Mouse (Mus musculus): Measurements from ENCODE around the gene 1700007K13Rik.

Gene 1700007K13Rik

GRCm38 (mm10) chr2:28469461-28469860, 3.3 kb upstream of the 1700007K13Rik start:
- no peak for DNase-seq (ENCODE audit: low spot score)

GRCm38 (mm10) chr2:28468486-28469225, 2.5 kb upstream of the 1700007K13Rik start:
- peak; percentile 9 for DNase-seq (ENCODE audit: low spot score)

GRCm38 (mm10) chr2:28467860-28468485, 1.8 kb upstream of the 1700007K13Rik start, which contains the start of gene Mrps2:
Mrps2 (plus strand) TSS chr2:28468066.
- DNase-seq (ENCODE audit: low spot score) = peak; percentile 68

- DNase-seq (ENCODE audit: low spot score) = no peak
These were observed 1.2 kb downstream of the 1700007K13Rik start for GRCm38 (mm10) chr2:28464919-28465318.

DNA sequence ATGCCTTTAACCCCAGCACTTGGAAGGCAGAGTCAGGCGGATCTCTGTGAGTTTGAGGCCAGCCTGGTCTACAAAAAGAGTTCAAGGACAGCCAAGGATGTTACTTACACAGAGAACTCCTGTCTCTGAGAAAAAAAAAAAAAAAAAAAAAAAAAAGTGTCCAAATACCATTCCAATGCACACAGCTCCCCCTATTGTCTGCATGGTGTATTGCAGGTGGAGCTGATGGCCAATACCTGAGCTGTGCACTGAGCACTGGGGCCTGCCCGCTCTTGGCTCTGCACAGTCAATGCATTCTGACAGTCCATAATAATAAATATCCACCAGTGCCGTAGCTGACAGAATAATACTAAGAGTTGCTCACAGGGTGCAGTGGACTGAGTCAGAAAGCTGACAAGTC, 2.2 kb downstream of the 1700007K13Rik start:
- peak; percentile 65 for DNase-seq (ENCODE audit: low spot score)

- no peak for DNase-seq (ENCODE audit: low spot score)
These were observed 9.5 kb downstream of the 1700007K13Rik start for GRCm38 (mm10) chr2:28456616-28457015.

DNA sequence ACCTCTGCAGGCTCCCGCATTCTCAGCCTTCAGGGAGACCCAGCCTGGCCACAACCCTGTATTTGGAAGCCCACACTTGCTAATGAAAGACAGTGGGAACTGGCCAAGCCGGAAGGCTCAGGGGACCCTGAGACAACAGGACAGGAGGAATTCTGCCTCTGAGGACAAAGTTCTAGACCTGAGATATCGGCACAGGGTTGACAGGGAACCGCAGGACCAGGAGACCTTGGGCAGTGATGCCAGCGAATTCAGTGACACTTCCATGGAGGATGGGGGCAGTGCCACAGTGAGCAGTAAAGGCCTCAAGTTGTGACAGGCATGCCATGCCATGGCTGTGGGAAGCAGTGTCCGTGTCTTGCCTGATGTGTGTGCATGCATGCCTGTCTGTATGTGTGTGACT, 12.6 kb downstream of the 1700007K13Rik start:
- no peak for DNase-seq (ENCODE audit: low spot score)

DNA sequence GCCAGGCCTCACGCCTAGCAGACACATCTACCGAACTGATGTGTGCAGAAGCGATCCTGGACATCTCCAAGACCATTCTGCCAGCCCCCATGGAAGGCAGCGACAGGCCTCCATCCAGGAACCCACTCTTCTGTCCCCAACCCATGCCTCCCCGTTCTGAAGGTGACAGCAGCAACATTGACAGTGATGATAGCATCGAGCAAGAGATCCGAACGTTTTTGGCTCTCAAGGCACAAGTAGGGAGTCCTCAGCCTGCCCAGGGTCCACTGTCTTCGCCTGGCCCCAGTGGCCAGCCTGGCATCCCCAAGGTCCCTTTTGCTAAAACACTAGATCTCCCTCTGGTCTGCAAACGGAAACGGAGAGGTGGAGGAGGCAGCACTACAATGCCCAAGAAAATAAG, 14.5 kb downstream of the 1700007K13Rik start:
- no peak for DNase-seq (ENCODE audit: low spot score)

DNA sequence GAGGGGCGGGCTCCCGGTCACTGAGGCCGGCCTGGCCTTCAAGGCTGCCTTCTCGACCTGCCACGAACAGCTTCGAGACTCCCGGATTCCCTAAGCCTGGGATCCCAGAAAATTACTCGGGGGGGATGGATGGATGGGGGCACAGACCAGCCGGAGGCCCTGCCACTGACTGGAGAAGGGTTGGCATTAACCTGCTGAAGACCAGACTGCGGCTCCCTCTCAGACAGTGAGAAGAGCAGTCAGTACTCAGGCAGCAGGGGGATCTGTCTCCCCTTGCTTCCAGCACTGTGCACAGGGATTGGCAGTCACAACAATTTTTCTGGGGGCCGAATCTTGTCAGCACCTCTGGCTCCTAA, 18.8 kb downstream of the 1700007K13Rik start:
- DNase-seq (ENCODE audit: low spot score) = no peak

DNA sequence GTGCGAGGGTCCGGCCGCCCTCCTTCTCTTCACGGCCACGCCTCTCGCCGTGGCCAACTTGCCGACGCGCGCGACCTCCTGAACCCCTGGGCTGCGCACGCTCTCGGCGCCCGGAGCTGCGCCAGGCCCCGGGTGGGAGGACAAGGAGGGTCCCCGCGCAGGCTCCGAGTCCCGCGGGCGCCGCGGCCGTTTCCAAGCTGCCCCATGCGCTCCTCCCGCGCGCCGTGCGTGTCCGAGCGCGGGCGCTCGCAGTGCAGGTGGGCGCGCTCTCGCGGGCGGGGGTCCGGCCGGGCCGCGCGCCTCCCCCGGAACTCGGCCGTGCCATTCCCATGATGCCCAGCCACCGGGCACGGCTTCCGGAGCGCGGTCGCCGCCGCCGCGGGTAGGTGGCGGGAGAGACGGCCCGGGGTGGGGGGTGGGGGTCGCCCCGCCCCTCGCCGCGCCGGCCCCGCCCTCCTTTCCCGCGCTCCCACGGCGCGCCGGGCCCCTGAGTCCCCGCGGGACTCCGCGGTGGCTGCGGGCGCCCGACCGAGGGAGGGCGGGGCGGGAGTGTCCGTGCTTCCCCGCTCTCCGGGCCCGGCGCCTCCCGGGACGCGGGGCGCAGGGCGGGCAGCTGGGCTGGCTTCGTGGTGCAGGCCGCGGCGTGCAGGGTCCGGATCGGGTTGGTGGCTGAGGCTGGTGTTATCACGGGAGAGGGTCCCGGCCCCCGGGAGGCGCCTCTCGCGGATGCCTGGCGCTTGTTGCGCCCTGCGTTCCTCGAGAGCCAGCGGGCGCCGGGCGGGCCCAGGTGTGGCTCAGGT, 19.4 kb downstream of the 1700007K13Rik start, which contains the start of gene Ppp1r26:
Gene Ppp1r26 (plus strand): TSS at position 286 of the 800 bp plus-strand sequence.
- DNase-seq (ENCODE audit: low spot score) = no peak

GRCm38 (mm10) chr2:28446181-28446514, 20.0 kb downstream of the 1700007K13Rik start:
- DNase-seq (ENCODE audit: low spot score) = no peak

DNA sequence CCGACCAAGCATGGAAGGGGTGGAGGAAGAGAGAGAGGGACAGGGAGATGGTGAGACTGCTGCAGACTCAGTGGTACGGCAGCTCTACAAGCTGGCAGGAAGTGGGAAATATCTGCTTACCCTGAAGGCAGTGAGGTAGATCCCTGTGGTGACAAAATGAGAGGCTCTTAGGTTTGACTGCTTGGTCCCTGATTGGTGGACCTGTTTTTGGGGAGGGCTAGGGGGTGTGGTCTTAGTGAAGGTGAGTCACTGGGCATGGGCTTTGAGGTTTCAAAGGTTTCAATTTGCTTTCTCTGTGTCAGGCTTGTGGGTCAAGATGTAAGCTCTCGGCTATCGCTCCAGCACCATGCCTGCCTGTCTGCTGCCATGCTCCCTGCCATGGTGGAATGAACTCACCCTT, 21.1 kb downstream of the 1700007K13Rik start:
- DNase-seq (ENCODE audit: low spot score) = no peak

DNA sequence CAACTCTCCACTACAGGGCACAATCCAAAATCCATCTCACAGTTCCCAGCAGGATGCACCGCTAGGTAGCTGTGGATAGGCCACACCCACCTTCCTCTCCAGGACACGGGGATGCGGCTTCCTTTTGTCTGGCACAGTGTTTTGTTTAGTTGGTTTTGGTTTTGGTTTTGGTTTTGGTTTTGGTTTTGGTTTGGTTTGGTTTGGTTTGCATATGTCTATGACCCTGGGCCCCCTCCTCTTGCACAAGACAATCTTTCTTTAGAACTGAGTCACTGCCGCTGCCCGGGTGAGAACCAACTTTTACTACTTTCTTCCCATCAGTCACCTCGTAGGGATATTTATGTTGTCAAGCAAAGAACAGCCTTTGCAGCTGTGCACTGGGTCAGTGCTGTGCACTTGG, 25.3 kb downstream of the 1700007K13Rik start:
- no peak for DNase-seq (ENCODE audit: low spot score)

GRCm38 (mm10) chr2:28435401-28435800, 30.7 kb downstream of the 1700007K13Rik start:
- no peak for DNase-seq (ENCODE audit: low spot score)

GRCm38 (mm10) chr2:28433512-28433911, 32.6 kb downstream of the 1700007K13Rik start:
- DNase-seq (ENCODE audit: low spot score) = no peak

DNA sequence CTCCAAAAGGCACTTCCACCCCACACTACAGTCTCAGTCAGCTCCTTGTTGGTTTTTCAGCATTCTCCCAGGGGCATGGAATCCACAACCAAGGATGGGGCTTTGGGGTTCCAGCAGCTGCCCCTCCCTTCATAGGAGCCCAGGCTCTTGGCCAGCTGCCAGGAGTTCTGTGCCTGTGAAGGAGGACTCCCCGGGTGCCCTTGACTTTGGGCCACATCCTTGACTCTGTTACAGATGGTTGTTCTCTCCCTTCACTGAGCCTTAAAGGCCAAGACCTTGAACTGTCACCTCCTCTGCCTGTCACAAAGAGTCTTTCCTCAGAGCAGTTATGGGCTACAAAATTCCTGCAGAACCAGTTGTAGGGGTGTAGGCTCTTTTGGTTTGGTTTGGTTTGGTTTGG, 33.3 kb downstream of the 1700007K13Rik start:
- DNase-seq (ENCODE audit: low spot score) = no peak

DNA sequence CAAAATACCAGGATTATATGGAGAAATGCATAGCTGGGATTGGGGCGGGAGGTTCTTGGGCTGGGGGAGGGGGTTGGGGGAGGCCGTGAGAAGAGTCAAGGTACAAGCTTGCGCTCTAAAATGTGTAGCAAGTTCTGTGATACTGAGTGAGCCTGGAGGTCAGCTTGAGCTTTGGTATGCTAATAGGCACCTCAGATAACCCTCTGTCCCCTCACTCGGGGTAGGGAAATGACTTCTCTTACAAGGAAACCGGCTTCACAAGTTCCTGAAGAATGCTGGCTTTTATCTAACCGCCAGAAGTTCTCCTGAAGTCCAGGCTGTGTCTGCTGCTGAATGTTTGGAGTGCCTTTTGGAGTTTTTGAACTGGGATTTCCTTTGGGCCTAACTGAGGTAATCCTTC, 35.3 kb downstream of the 1700007K13Rik start:
- DNase-seq (ENCODE audit: low spot score) = no peak

- no peak for DNase-seq (ENCODE audit: low spot score)
These were observed 38.9 kb downstream of the 1700007K13Rik start for GRCm38 (mm10) chr2:28427226-28427625.

- DNase-seq (ENCODE audit: low spot score) = peak; percentile 45
These were observed 43.0 kb downstream of the 1700007K13Rik start for GRCm38 (mm10) chr2:28423167-28423566.

- DNase-seq (ENCODE audit: low spot score) = peak; percentile 62
These were observed 46.2 kb downstream of the 1700007K13Rik start for GRCm38 (mm10) chr2:28419898-28420297.

- peak; percentile 68 for DNase-seq (ENCODE audit: low spot score)
These were observed 48.1 kb downstream of the 1700007K13Rik start for GRCm38 (mm10) chr2:28418034-28418433.

DNA sequence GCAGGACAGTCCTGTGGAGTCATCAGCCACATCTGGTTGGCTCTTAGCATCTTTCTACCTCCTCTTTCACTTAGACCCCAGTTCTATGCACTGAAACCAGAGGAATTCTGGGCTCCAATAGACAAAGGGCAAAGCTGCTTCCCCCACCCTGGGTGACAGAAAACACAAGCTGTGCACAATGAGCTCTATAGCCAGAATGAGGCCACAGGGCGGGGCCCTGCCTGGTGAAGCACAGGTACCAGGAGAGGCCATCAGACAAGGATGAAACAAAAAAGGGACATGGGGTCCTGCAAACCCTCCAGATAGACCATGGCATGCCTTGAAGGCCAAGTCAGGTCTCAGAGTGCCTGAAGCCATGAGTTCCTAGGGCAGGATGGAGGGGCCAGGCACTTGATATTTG, 49.6 kb downstream of the 1700007K13Rik start:
- no peak for DNase-seq (ENCODE audit: low spot score)

All from c-Kit-positive CD71-positive TER-119-positive erythroid progenitor cells, embryonic 14.5 days (primary cell).